Comparison of ENCODE assay signal across 8 mouse cellular contexts in genomic region chr9:40781726-40782581, GRCm38 (mm10). TPM values are rescaled to one million over a fixed set of nuclear protein-coding genes. Genes with fewer than 3 reads are reported as not detected.
A peak's percentile ranks its signal among the peaks of the same experiment; 100 is the strongest.
DNase-seq lines count a peak whose midpoint lies in the region; ATAC-seq and TF ChIP-seq lines count a peak whose summit lies in the region.

No protein-coding gene starts in this region.

- no peaks in the 10 kb centered on the region for H3K9me3 ChIP-seq in hindbrain, postnatal 0 days (ENCODE audit: low read length)
- H3K9me3 ChIP-seq in liver, embryonic 14.5 days (ENCODE audit: control insufficient read depth, low read length) = no peaks in the 10 kb centered on the region
- no peaks in the 10 kb centered on the region for H3K9me3 ChIP-seq in neural tube, embryonic 12.5 days

- H3K4me3 ChIP-seq in hindbrain, postnatal 0 days (ENCODE audit: low read length) = no peak overlapping the region
- H3K4me3 ChIP-seq in liver, embryonic 14.5 days (ENCODE audit: insufficient read depth in 1 of 2, low read depth in 2 of 2, low read length in 2 of 2) = 0 out of 4 replicates have a peak overlapping the region, but pooled peaks of 1 of the 2 experiments have one; percentile 22
- no peak overlapping the region for H3K4me3 ChIP-seq in neural tube, embryonic 12.5 days

- no peaks in the 10 kb centered on the region for H3K27me3 ChIP-seq in hindbrain, postnatal 0 days (ENCODE audit: insufficient read depth, low read length)
- H3K27me3 ChIP-seq in liver, embryonic 14.5 days (ENCODE audit: control insufficient read depth, insufficient read depth, low read length) = no peaks in the 10 kb centered on the region; the same call in 1 of the 2 replicates
- H3K27me3 ChIP-seq in neural tube, embryonic 12.5 days (replicated peaks) = no peaks in the 10 kb centered on the region

- 44% methylated on average over 26 of the region's 26 CpGs for WGBS in hindbrain, postnatal 0 days
- 9% methylated on average over 26 of the region's 26 CpGs for WGBS in liver, embryonic 14.5 days (ENCODE audit: insufficient replicate concordance)
- 38% methylated on average over 26 of the region's 26 CpGs for WGBS in neural tube, embryonic 12.5 days

- H3K4me1 ChIP-seq in hindbrain, postnatal 0 days (ENCODE audit: insufficient read depth, low read length) = peaks cover 13% of the 10 kb centered on the region; the same call in 1 of the 2 replicates
- H3K4me1 ChIP-seq in liver, embryonic 14.5 days (replicated peaks; ENCODE audit: control insufficient read depth in 2 of 2, insufficient read depth in 2 of 2, low read length in 1 of 2) = peaks cover 3 to 12% of the 10 kb centered on the region in 2 experiments; a peak in 2 of 4 replicates
- H3K4me1 ChIP-seq in neural tube, embryonic 12.5 days = peaks cover 17% of the 10 kb centered on the region

- peak; percentile 59 to 63 for DNase-seq in B cell, adult 2 months
- peak; percentile 64 for DNase-seq in T-cell, adult 2 months (ENCODE audit: low spot score)
- peak; percentile 9 to 25 for DNase-seq in gastrocnemius, adult 8-10 months (ENCODE audit: low spot score in 2 of 2)
- no peak for DNase-seq in hindbrain, postnatal 0 days (ENCODE audit: low spot score)
- no peak for DNase-seq in liver, embryonic 14.5 days (ENCODE audit: low read depth in 3 of 3, low spot score in 3 of 3)
- no peak for DNase-seq in cerebellum, adult 8-10 months
- no peak for DNase-seq in left cerebral cortex, adult 11 months (ENCODE audit: low spot score)

- peak overlapping the region; percentile 21 for H3K4me2 ChIP-seq in hindbrain, postnatal 0 days (ENCODE audit: low read depth, low read length)
- peak overlapping the region; percentile 48 for H3K4me2 ChIP-seq in liver, embryonic 14.5 days (ENCODE audit: low read depth)
- peak overlapping the region; percentile 40 for H3K4me2 ChIP-seq in neural tube, embryonic 12.5 days (replicated peaks)

- H3K36me3 ChIP-seq in hindbrain, postnatal 0 days (ENCODE audit: insufficient read depth, low read length) = no peaks in the 10 kb centered on the region; the same call in 1 of the 2 replicates
- H3K36me3 ChIP-seq in liver, embryonic 14.5 days (replicated peaks; ENCODE audit: control insufficient read depth, insufficient read depth, low read depth) = no peaks in the 10 kb centered on the region
- H3K36me3 ChIP-seq in neural tube, embryonic 12.5 days = peaks cover 14% of the 10 kb centered on the region; the same call in 1 of the 2 replicates

- H3K27ac ChIP-seq in hindbrain, postnatal 0 days = no peak overlapping the region
- no peak overlapping the region for H3K27ac ChIP-seq in liver, embryonic 14.5 days
- no peak overlapping the region for H3K27ac ChIP-seq in neural tube, embryonic 12.5 days

- H3K9ac ChIP-seq in hindbrain, postnatal 0 days (replicated peaks; ENCODE audit: low read length) = no peak overlapping the region
- H3K9ac ChIP-seq in liver, embryonic 14.5 days (replicated peaks) = no peak overlapping the region
- H3K9ac ChIP-seq in neural tube, embryonic 12.5 days = no peak overlapping the region

- no peak for TF ChIP-seq CTCF in hindbrain, postnatal 0 days (IDR thresholded peaks at IDR 0.05; ENCODE audit: low read depth)
- no peak for TF ChIP-seq CTCF in liver, embryonic 14.5 days (IDR thresholded peaks at IDR 0.05; ENCODE audit: low read depth)

- TF ChIP-seq EP300 in liver, embryonic 14.5 days (IDR thresholded peaks at IDR 0.05; ENCODE audit: low read depth) = no peak

- ATAC-seq in hindbrain, postnatal 0 days = no peak
- no peak for ATAC-seq in liver, embryonic 14.5 days (ENCODE audit: insufficient read depth)
- ATAC-seq in neural tube, embryonic 12.5 days (ENCODE audit: low FRiP score, low read depth) = no peak

RNA-seq across cellular contexts. Expression of gene Hspa8, which starts 18.8 kb away (rescaled TPM):
- 1,000 to 10,000 TPM in 3 of 4 experiments, 100 to 1,000 TPM in 1; 996 to 1,351 (median 1,061) TPM for total RNA-seq in gastrocnemius, adult 8-10 months (2022)
- 3,796 and 3,887 TPM in 2 replicates for total RNA-seq in hindbrain, postnatal 0 days (2014; rRNA removed)
- 2,316 and 2,371 TPM in 2 replicates for polyA plus RNA-seq in hindbrain, postnatal 0 days (2015; fragmentation: Nextera tagmentation; extraction: Ambion mirVana)
- 1,333 and 1,529 TPM in 2 replicates for polyA plus RNA-seq in liver, embryonic 14.5 days (2012; rRNA removed)
- 1,148 and 1,204 TPM in 2 replicates for polyA plus RNA-seq in liver, embryonic 14.5 days (2014; fragmentation: Nextera tagmentation; extraction: Ambion mirVana)
- polyA plus RNA-seq in neural tube, embryonic 12.5 days (2016; fragmentation: Nextera tagmentation; extraction: Ambion mirVana) = 2,593 and 2,648 TPM in 2 replicates

Comparison
In these comparisons a context has a peak if more than half of its experiments do, and no peak if none do; other contexts are left out.
1. DNase-seq: peak in B cell, adult 2 months (2 of 2), T-cell, adult 2 months (single experiment) and gastrocnemius, adult 8-10 months (2 of 2); none in hindbrain, postnatal 0 days (single experiment), liver, embryonic 14.5 days (0 of 3), cerebellum, adult 8-10 months (single experiment) and left cerebral cortex, adult 11 months (single experiment).
2. Peak in every context shown above with its lines, with median percentiles within 50 percentile points of each other: H3K4me2 ChIP-seq.